Mouse (Mus musculus) granulocyte monocyte progenitor cell, adult 5-6 weeks (primary cell): ENCODE data around the gene Aarsd1. TPM values are rescaled to one million over a fixed set of nuclear protein-coding genes. Genes with fewer than 3 reads are reported as not detected.
"Not testable (repeated sequence)": the region's sequence is repeated elsewhere in the genome, so short reads cannot be mapped to it uniquely, and the experiment has no call there.

Experiments used
- ATAC-seq: replicated peaks from 2 replicates; pipeline ENCODE4 v1.8.0; 2016; ENCODE audit warnings: mild to moderate bottlenecking, moderate TSS enrichment, inconsistent platforms; ENCODE audit not compliant: poor library complexity, severe bottlenecking
- total RNA-seq, 2 experiments: library from RNA; stranded (forward) in 1 of 2; stranded (reverse) in 1 of 2; fragments of 200-712, 200-1000 nt in 1 of 2; fragments of >200 nt in 1 of 2; fragmentation: Nextera tagmentation in 1 of 2; gene quantifications; 2 replicates each; pipeline ENCODE4 v1.2.3; 2014 to 2017

The Aarsd1 gene
- total RNA-seq, 2 experiments from 2014 or later, result 59.3 to 74.5 TPM

GRCm38 (mm10) chr11:101415306-101415705 is 2.1 kb downstream of the Aarsd1 start:
- no peak for ATAC-seq

- ATAC-seq, result peak; percentile 44; the same call in 1 of the 2 replicates
Measured at GRCm38 (mm10) chr11:101395110-101395509, 22.3 kb downstream of the Aarsd1 start.

- no peak for ATAC-seq
Measured at GRCm38 (mm10) chr11:101381817-101382216, 35.6 kb downstream of the Aarsd1 start.

GRCm38 (mm10) chr11:101378926-101379325 is 38.5 kb downstream of the Aarsd1 start:
- ATAC-seq, result no peak

- ATAC-seq, result not testable (repeated sequence)
Measured at GRCm38 (mm10) chr11:101378196-101378595, 39.2 kb downstream of the Aarsd1 start.

DNA sequence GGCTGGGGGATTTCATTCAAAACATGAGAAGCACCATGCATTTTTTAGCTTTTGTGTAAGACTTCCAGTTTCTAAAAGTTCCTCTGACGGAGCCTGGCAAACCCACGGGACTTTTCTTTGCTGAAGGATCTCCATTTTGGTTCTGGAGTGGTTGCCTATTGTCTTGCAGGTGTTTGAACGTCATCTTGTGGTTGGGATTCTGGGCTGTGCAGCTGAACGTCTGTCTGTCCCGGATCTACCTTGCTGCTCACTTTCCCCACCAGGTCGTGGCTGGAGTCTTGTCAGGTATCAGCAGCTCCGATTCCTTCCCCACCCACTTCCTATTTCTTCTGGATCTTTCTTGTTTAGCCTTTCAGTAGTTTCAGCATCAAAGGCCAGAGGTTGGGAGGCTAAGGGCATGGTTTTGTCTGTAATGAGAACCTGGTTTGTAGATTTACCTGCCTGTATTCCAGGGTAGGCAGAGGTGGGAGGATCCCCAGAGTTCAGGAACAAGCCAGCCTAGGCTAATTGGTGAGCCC is 42.9 kb downstream of the Aarsd1 start:
- no peak for ATAC-seq

- no peak for ATAC-seq
Measured at GRCm38 (mm10) chr11:101370141-101370540, 47.3 kb downstream of the Aarsd1 start.

DNA sequence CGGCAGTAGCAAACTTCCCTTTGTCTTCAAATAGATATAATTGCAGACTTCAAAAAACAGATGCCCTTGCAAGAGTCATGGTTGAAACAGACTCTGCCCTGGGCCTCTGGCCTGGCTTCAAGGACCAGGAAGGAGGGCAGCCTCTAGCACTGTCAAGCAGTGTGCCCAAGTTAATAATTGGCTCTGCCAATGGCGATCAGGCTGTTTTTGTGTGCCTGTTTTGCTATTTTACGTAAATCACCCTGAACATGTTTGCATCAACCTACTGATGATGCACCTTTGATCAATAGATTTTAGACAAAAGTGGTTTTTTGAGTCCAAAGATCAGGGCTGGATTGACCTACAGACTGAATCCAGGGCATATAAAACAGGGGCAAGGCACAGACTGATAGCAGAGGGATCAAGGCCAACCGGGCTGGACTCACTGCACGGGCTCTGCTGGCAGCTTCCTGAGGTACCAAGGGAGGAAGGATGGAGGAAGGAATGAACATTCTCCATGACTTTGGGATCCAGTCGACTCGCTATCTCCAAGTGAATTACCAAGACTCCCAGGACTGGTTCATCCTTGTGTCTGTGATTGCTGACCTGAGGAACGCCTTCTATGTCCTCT is 50.0 kb downstream of the Aarsd1 start, which contains the start of gene G6pc:
G6pc (plus strand) TSS at position 236 of the 610 bp plus-strand sequence.
- no peak for ATAC-seq

DNA sequence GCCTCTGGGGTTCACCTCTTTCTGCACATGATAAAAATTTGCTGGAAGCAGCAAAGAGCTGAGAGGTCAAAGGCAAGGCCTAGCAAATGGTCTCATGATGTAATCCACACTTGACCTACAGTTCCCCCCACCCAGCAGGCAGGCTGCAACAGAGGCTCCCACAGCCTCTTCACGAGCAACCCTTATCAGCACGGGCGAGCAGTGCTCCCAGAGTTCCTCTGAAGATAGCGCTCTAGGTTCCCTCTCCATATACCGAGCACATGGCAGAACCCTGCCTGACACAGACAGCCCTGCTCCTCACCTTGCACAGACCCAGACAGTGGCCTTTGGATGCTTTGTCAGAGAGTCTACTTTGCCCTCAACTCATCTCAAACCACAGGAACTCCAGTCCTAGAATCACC is 52.9 kb downstream of the Aarsd1 start:
- ATAC-seq, result no peak

DNA sequence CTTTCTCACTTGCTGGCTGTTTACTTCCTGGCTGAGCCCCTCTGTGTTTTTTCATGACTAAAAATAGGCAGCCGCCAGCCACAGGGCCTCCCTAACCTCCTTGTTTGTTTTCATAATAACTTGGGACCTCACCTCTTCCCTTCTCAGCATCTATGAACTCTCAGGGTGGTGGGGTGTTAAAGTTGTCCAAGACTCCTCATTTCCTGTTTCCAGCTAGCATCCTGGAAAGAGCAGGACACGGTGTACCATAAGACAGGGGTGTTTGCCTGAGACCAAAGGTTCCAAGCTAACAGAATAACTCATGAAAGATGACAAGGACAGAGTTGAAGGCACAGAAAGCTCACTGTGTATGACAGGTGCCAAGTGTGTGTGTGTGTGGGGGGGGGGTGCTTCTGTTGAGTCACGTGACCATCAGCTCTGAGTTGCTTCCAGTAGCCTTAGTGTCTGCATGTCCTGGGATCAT is 56.7 kb downstream of the Aarsd1 start:
- no peak for ATAC-seq

GRCm38 (mm10) chr11:101359776-101360175 is 57.6 kb downstream of the Aarsd1 start:
- no peak for ATAC-seq

DNA sequence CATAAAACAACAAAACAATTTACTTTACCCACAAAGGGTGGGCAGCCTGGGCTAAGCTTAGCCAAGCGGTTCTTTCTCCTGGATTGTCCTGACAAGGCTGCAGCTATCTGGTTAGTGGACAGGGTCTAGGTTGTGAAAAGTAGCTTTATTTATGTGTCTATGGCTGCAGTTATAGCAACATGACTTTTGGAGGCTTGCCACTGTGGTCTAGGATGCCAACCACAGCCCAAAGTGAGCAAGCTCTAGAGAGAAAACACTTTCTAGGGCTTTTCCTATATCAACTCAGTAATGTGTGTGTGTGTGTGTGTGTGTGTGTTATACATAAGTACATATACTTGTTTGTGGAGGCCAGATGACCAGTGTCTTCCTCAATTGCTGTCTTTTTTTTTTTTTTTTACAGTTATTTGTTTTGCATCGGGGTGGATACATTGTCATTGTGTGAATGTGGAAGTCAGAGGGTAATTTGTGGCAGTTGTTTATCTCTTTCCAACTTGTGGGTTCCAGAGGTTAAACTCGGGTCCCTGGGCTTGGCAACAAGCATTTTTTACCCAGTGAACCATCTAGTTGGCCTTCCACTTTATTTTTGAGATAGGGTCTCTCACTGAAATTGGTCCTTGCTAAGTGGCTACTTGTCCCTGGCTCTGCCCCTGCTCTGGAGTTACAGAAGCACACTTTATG is 59.8 kb downstream of the Aarsd1 start:
- no peak for ATAC-seq

Other genes with a start within 250 kb of the Aarsd1 start
- gene Cntnap1, start 247.1 kb downstream of the Aarsd1 start, total RNA-seq (2014; fragmentation: Nextera tagmentation), result 0.41 and 0.83 TPM in 2 replicates
- gene Cntnap1, start 247.1 kb downstream of the Aarsd1 start, total RNA-seq (2017), result 0.36 and 0.65 TPM in 2 replicates
- 1.4 TPM in 1 of 2 replicates, not detected in the other for gene Plekhh3, start 246.3 kb downstream of the Aarsd1 start, total RNA-seq (2014; fragmentation: Nextera tagmentation)
- 0.47 TPM in 1 of 2 replicates, not detected in the other for gene Plekhh3, start 246.3 kb downstream of the Aarsd1 start, total RNA-seq (2017)
- gene Ccr10, start 242.2 kb downstream of the Aarsd1 start, total RNA-seq (2014; fragmentation: Nextera tagmentation), result not detected in 2 replicates
- 0.09 TPM in 1 of 2 replicates, not detected in the other for gene Ccr10, start 242.2 kb downstream of the Aarsd1 start, total RNA-seq (2017)
- gene Ezh1, start 191.2 kb downstream of the Aarsd1 start, total RNA-seq (2014; fragmentation: Nextera tagmentation), result 15.2 and 31.0 TPM in 2 replicates
- gene Ezh1, start 191.2 kb downstream of the Aarsd1 start, total RNA-seq (2017), result 13.6 and 17.7 TPM in 2 replicates
- gene Ramp2, start 171.6 kb downstream of the Aarsd1 start, total RNA-seq (2014; fragmentation: Nextera tagmentation), result not detected in 2 replicates
- 0.98 and 1.4 TPM in 2 replicates for gene Ramp2, start 171.6 kb downstream of the Aarsd1 start, total RNA-seq (2017)
- gene Vps25, start 163.9 kb downstream of the Aarsd1 start, total RNA-seq (2014; fragmentation: Nextera tagmentation), result 176 and 203 TPM in 2 replicates
- gene Vps25, start 163.9 kb downstream of the Aarsd1 start, total RNA-seq (2017), result 76.7 and 80.4 TPM in 2 replicates
- gene Wnk4, start 157.0 kb downstream of the Aarsd1 start, total RNA-seq (2014; fragmentation: Nextera tagmentation), result not detected in 2 replicates
- gene Wnk4, start 157.0 kb downstream of the Aarsd1 start, total RNA-seq (2017), result 2.6 TPM in 1 of 2 replicates, not detected in the other
- not detected in 2 replicates for gene Cntd1, start 138.6 kb downstream of the Aarsd1 start, total RNA-seq (2014; fragmentation: Nextera tagmentation)
- 0.72 and 3.3 TPM in 2 replicates for gene Cntd1, start 138.6 kb downstream of the Aarsd1 start, total RNA-seq (2017)
- 53.2 and 61.3 TPM in 2 replicates for gene Coa3, start 138.5 kb downstream of the Aarsd1 start, total RNA-seq (2014; fragmentation: Nextera tagmentation)
- 32.3 and 35.5 TPM in 2 replicates for gene Coa3, start 138.5 kb downstream of the Aarsd1 start, total RNA-seq (2017)
- 58.4 and 81.1 TPM in 2 replicates for gene Becn1, start 115.3 kb downstream of the Aarsd1 start, total RNA-seq (2014; fragmentation: Nextera tagmentation)
- gene Becn1, start 115.3 kb downstream of the Aarsd1 start, total RNA-seq (2017), result 177 and 214 TPM in 2 replicates
- gene Psme3, start 101.4 kb downstream of the Aarsd1 start, total RNA-seq (2014; fragmentation: Nextera tagmentation), result 163 and 205 TPM in 2 replicates
- 121 and 138 TPM in 2 replicates for gene Psme3, start 101.4 kb downstream of the Aarsd1 start, total RNA-seq (2017)
- gene Aoc2, start 92.6 kb downstream of the Aarsd1 start, total RNA-seq (2014; fragmentation: Nextera tagmentation), result 2.8 and 3.7 TPM in 2 replicates
- gene Aoc2, start 92.6 kb downstream of the Aarsd1 start, total RNA-seq (2017), result 1.8 and 2.0 TPM in 2 replicates
- not detected in 2 replicates for gene Aoc3, start 87.0 kb downstream of the Aarsd1 start, total RNA-seq (2014; fragmentation: Nextera tagmentation)
- not detected in 2 replicates for gene Aoc3, start 87.0 kb downstream of the Aarsd1 start, total RNA-seq (2017)
- not detected in 2 replicates for gene G6pc, start 50.1 kb downstream of the Aarsd1 start, total RNA-seq (2014; fragmentation: Nextera tagmentation)
- not detected in 2 replicates for gene G6pc, start 50.1 kb downstream of the Aarsd1 start, total RNA-seq (2017)
- 6.6 TPM in 1 of 2 replicates, not detected in the other for gene Gm27029, start 7.2 kb upstream of the Aarsd1 start, total RNA-seq (2014; fragmentation: Nextera tagmentation)
- gene Gm27029, start 7.2 kb upstream of the Aarsd1 start, total RNA-seq (2017), result 7.8 TPM in 1 of 2 replicates, not detected in the other
- gene Rundc1, start 7.5 kb upstream of the Aarsd1 start, total RNA-seq (2014; fragmentation: Nextera tagmentation), result 5.7 and 8.1 TPM in 2 replicates
- gene Rundc1, start 7.5 kb upstream of the Aarsd1 start, total RNA-seq (2017), result 4.3 and 6.0 TPM in 2 replicates
- gene Ptges3l, start 7.7 kb upstream of the Aarsd1 start, total RNA-seq (2014; fragmentation: Nextera tagmentation), result 0.49 and 2.7 TPM in 2 replicates
- 0.52 and 9.1 TPM in 2 replicates for gene Ptges3l, start 7.7 kb upstream of the Aarsd1 start, total RNA-seq (2017)
- gene Rpl27, start 24.7 kb upstream of the Aarsd1 start, total RNA-seq (2014; fragmentation: Nextera tagmentation), result 1,057 and 1,193 TPM in 2 replicates
- gene Rpl27, start 24.7 kb upstream of the Aarsd1 start, total RNA-seq (2017), result 795 and 2,552 TPM in 2 replicates
- 26.9 and 29.5 TPM in 2 replicates for gene Ifi35, start 30.8 kb upstream of the Aarsd1 start, total RNA-seq (2014; fragmentation: Nextera tagmentation)
- 27.7 and 33.0 TPM in 2 replicates for gene Ifi35, start 30.8 kb upstream of the Aarsd1 start, total RNA-seq (2017)
- gene Rnd2, start 47.4 kb upstream of the Aarsd1 start, total RNA-seq (2014; fragmentation: Nextera tagmentation), result 1.4 and 3.0 TPM in 2 replicates
- gene Rnd2, start 47.4 kb upstream of the Aarsd1 start, total RNA-seq (2017), result 0.52 and 2.2 TPM in 2 replicates
- 77.1 and 85.8 TPM in 2 replicates for gene Vat1, start 48.6 kb upstream of the Aarsd1 start, total RNA-seq (2014; fragmentation: Nextera tagmentation)
- 56.3 and 66.2 TPM in 2 replicates for gene Vat1, start 48.6 kb upstream of the Aarsd1 start, total RNA-seq (2017)
- gene Brca1, start 134.3 kb upstream of the Aarsd1 start, total RNA-seq (2014; fragmentation: Nextera tagmentation), result 26.6 and 34.0 TPM in 2 replicates
- 38.5 and 39.0 TPM in 2 replicates for gene Brca1, start 134.3 kb upstream of the Aarsd1 start, total RNA-seq (2017)
- 33.2 and 45.0 TPM in 2 replicates for gene Nbr1, start 134.5 kb upstream of the Aarsd1 start, total RNA-seq (2014; fragmentation: Nextera tagmentation)
- 38.6 and 41.4 TPM in 2 replicates for gene Nbr1, start 134.5 kb upstream of the Aarsd1 start, total RNA-seq (2017)
- 4.3 and 6.3 TPM in 2 replicates for gene Tmem106a, start 164.6 kb upstream of the Aarsd1 start, total RNA-seq (2014; fragmentation: Nextera tagmentation)
- 0.78 and 1.4 TPM in 2 replicates for gene Tmem106a, start 164.6 kb upstream of the Aarsd1 start, total RNA-seq (2017)
- gene Gm11634, start 181.6 kb upstream of the Aarsd1 start, total RNA-seq (2014; fragmentation: Nextera tagmentation), result not detected in 2 replicates
- not detected in 2 replicates for gene Gm11634, start 181.6 kb upstream of the Aarsd1 start, total RNA-seq (2017)
- 6.4 and 28.8 TPM in 2 replicates for gene Rdm1, start 209.6 kb upstream of the Aarsd1 start, total RNA-seq (2014; fragmentation: Nextera tagmentation)
- 6.2 and 17.0 TPM in 2 replicates for gene Rdm1, start 209.6 kb upstream of the Aarsd1 start, total RNA-seq (2017)
- gene Arl4d, start 247.9 kb upstream of the Aarsd1 start, total RNA-seq (2014; fragmentation: Nextera tagmentation), result 1.1 TPM in 1 of 2 replicates, not detected in the other
- 0.34 and 0.77 TPM in 2 replicates for gene Arl4d, start 247.9 kb upstream of the Aarsd1 start, total RNA-seq (2017)